Mouse (Mus musculus) heart, embryonic 16.5 days (tissue): Measurements from ENCODE around the gene Cdkn2aipnl. TPM values are rescaled to one million over a fixed set of nuclear protein-coding genes. Genes with fewer than 3 reads are reported as not detected.
A peak's percentile ranks its signal among the peaks of the same experiment; 100 is the strongest.

Source experiments
- ATAC-seq: fragments of 200-750 bp; cut with Nextera tagmentation; replicated peaks from 2 replicates; pipeline ENCODE4 v1.8.0; 2017; ENCODE audit warnings: moderate number of reproducible peaks; ENCODE audit not compliant: insufficient read depth, low FRiP score; ENCODE audit errors: extremely low read depth
- H3K27ac ChIP-seq: fragments of 300-500 bp; sonication (generic); 2 replicates; pipeline ENCODE4 v1.5.1; 2014; ENCODE audit warnings: mild to moderate bottlenecking, low read length, control low read depth, moderate library complexity
- H3K27me3 ChIP-seq: fragments of 300-500 bp; sonication (generic); 2 replicates; pipeline ENCODE4 v1.6.1; 2014; ENCODE audit warnings: low read length, mixed read lengths; ENCODE audit not compliant: control insufficient read depth, insufficient read depth
- H3K36me3 ChIP-seq: fragments of 300-500 bp; sonication (generic); 2 replicates; pipeline ENCODE4 v1.6.1; 2014; ENCODE audit not compliant: control insufficient read depth, insufficient read depth
- H3K4me1 ChIP-seq: fragments of 300-500 bp; sonication (generic); 2 replicates; pipeline ENCODE4 v1.6.1; 2014; ENCODE audit warnings: low read length, mixed read lengths; ENCODE audit not compliant: control insufficient read depth, insufficient read depth
- H3K4me2 ChIP-seq: fragments of 300-500 bp; sonication (generic); 2 replicates; pipeline ENCODE4 v1.6.1; 2014; ENCODE audit warnings: low read depth, mild to moderate bottlenecking, control low read depth, low read length
- H3K4me3 ChIP-seq: fragments of 300-500 bp; sonication (generic); 2 replicates; pipeline ENCODE4 v1.5.1; 2014; ENCODE audit warnings: mild to moderate bottlenecking, control low read depth, low read length
- H3K9ac ChIP-seq: fragments of 300-500 bp; sonication (generic); 2 replicates; pipeline ENCODE4 v1.6.1; 2014; ENCODE audit warnings: low read length, control low read depth
- H3K9me3 ChIP-seq: fragments of 300-500 bp; sonication (generic); replicated peaks from 2 replicates; pipeline ENCODE4 v1.6.1; 2016; ENCODE audit warnings: low read length; ENCODE audit not compliant: control insufficient read depth
- WGBS: fragments of 180-500 bp; shearing (Covaris S2); extraction: QIAGEN DNeasy Blood & Tissue Kit; methylation state at CpG from one replicate; pipeline ENCODE4 v1.1.7; 2014; 5-methylcytosine and 5-hydroxymethylcytosine counted together
- polyA plus RNA-seq: library from polyadenylated mRNA; unstranded; fragments of >200 nt; fragmentation: Nextera tagmentation; extraction: Ambion mirVana; gene quantifications from 2 replicates; pipeline ENCODE4 v1.2.1, GENCODE M21; 2015

Gene Cdkn2aipnl
- polyA plus RNA-seq, 1 experiment from 2014 or later: 81.1 TPM

GRCm38 (mm10) chr11:51969511-51969910 lies 2.0 kb downstream of the Cdkn2aipnl start:
- H3K36me3 ChIP-seq: peaks cover 36% of the 10 kb centered on the region

GRCm38 (mm10) chr11:51971644-51972043 lies 4.2 kb downstream of the Cdkn2aipnl start:
- peaks cover 9% of the 10 kb centered on the region for H3K4me1 ChIP-seq
- no peaks in the 10 kb centered on the region for H3K27me3 ChIP-seq
- 89% methylated on average over 6 of the region's 6 CpGs for WGBS
- H3K9ac ChIP-seq: no peak overlapping the region
- H3K27ac ChIP-seq: no peak overlapping the region
- H3K36me3 ChIP-seq: peaks cover 43% of the 10 kb centered on the region
- no peak overlapping the region for H3K4me2 ChIP-seq
- ATAC-seq: no peak
- no peak overlapping the region for H3K4me3 ChIP-seq
- H3K9me3 ChIP-seq: 0 out of 2 replicates have a peak, but pooled peaks cover 2% of the 10 kb centered on the region

More at GRCm38 (mm10) chr11:51969511-51969910, 2.0 kb downstream of the Cdkn2aipnl start:
- Histone ChIP-seq H3K4me2 (no peak overlapping the region), H3K4me1 (peaks cover 5% of the 10 kb centered on the region; the same call in 1 of the 2 replicates), H3K9me3 (0 out of 2 replicates have a peak, but pooled peaks cover 2% of the 10 kb centered on the region), H3K27ac (no peak overlapping the region), H3K9ac (no peak overlapping the region), H3K4me3 (no peak overlapping the region), H3K27me3 (no peaks in the 10 kb centered on the region)
- ATAC-seq: no peak
- WGBS: 93% methylated on average over 2 of the region's 2 CpGs

GRCm38 (mm10) chr11:51999611-52000289 lies 32.3 kb downstream of the Cdkn2aipnl start:
- peak; percentile 12 for ATAC-seq
- WGBS: under 1% methylated on average over 29 of the region's 29 CpGs

GRCm38 (mm10) chr11:52000290-52000962 lies 33.0 kb downstream of the Cdkn2aipnl start, which contains the start of gene Ube2b:
TSS of gene Ube2b (minus strand) at chr11:52000762.
- peak within 1 kb of the TSS; percentile 90 for H3K4me3 ChIP-seq
- H3K9ac ChIP-seq: peak within 1 kb of the TSS; percentile 97
- WGBS: 0% methylated on average over 58 of the region's 63 CpGs
- H3K27ac ChIP-seq: peak within 1 kb of the TSS; percentile 88
- peaks cover 21% of the 10 kb centered on the region for H3K36me3 ChIP-seq
- peak within 1 kb of the TSS; percentile 82 for H3K4me2 ChIP-seq
- H3K4me1 ChIP-seq: peaks cover 27% of the 10 kb centered on the region
- no peaks in the 10 kb centered on the region for H3K27me3 ChIP-seq
- no peaks in the 10 kb centered on the region for H3K9me3 ChIP-seq
- ATAC-seq: peak; percentile 74

More at GRCm38 (mm10) chr11:51999611-52000289, 32.3 kb downstream of the Cdkn2aipnl start:
- Histone ChIP-seq H3K4me1 (peaks cover 26% of the 10 kb centered on the region), H3K9me3 (no peaks in the 10 kb centered on the region), H3K4me2 (peak overlapping the region; percentile 82), H3K27me3 (no peaks in the 10 kb centered on the region), H3K36me3 (peaks cover 27% of the 10 kb centered on the region), H3K9ac (peak overlapping the region; percentile 97), H3K4me3 (peak overlapping the region; percentile 90), H3K27ac (peak overlapping the region; percentile 88)

GRCm38 (mm10) chr11:52001341-52001740 lies 33.9 kb downstream of the Cdkn2aipnl start:
- Histone ChIP-seq H3K27ac (peak overlapping the region; percentile 47), H3K4me1 (peaks cover 33% of the 10 kb centered on the region), H3K4me2 (peak overlapping the region; percentile 51), H3K27me3 (no peaks in the 10 kb centered on the region), H3K9ac (no peak overlapping the region), H3K4me3 (no peak overlapping the region; the same call in 1 of the 2 replicates), H3K9me3 (no peaks in the 10 kb centered on the region), H3K36me3 (peaks cover 11% of the 10 kb centered on the region)
- WGBS: 62% methylated on average over 10 of the region's 10 CpGs
- ATAC-seq: no peak

GRCm38 (mm10) chr11:52001861-52002260 lies 34.4 kb downstream of the Cdkn2aipnl start:
- H3K36me3 ChIP-seq: peaks cover 10% of the 10 kb centered on the region
- H3K9me3 ChIP-seq: no peaks in the 10 kb centered on the region
- H3K4me1 ChIP-seq: peaks cover 33% of the 10 kb centered on the region
- H3K27ac ChIP-seq: no peak overlapping the region
- H3K9ac ChIP-seq: no peak overlapping the region
- WGBS: 89% methylated on average over 8 of the region's 8 CpGs
- no peaks in the 10 kb centered on the region for H3K27me3 ChIP-seq
- H3K4me2 ChIP-seq: no peak overlapping the region
- H3K4me3 ChIP-seq: no peak overlapping the region
- no peak for ATAC-seq

GRCm38 (mm10) chr11:52002842-52003504 lies 35.5 kb downstream of the Cdkn2aipnl start:
- Histone ChIP-seq H3K9ac (peak overlapping the region; percentile 76), H3K36me3 (no peaks in the 10 kb centered on the region; the same call in 1 of the 2 replicates), H3K27ac (peak overlapping the region; percentile 92), H3K27me3 (no peaks in the 10 kb centered on the region), H3K4me2 (peak overlapping the region; percentile 82), H3K4me3 (peak overlapping the region; percentile 84), H3K4me1 (peaks cover 29% of the 10 kb centered on the region), H3K9me3 (no peaks in the 10 kb centered on the region)
- 73% methylated on average over 13 of the region's 13 CpGs for WGBS
- ATAC-seq: no peak

GRCm38 (mm10) chr11:52003505-52003771 lies 36.0 kb downstream of the Cdkn2aipnl start:
- H3K4me2 ChIP-seq: peak overlapping the region; percentile 82
- peak overlapping the region; percentile 76 for H3K9ac ChIP-seq
- H3K4me3 ChIP-seq: peak overlapping the region; percentile 84
- ATAC-seq: no peak
- H3K27ac ChIP-seq: peak overlapping the region; percentile 92
- H3K27me3 ChIP-seq: no peaks in the 10 kb centered on the region
- no peaks in the 10 kb centered on the region for H3K9me3 ChIP-seq
- 14% methylated on average over 4 of the region's 4 CpGs for WGBS
- H3K36me3 ChIP-seq: no peaks in the 10 kb centered on the region
- H3K4me1 ChIP-seq: peaks cover 25% of the 10 kb centered on the region
